Mouse (Mus musculus): ENCODE results near the gene Il4ra. TPM values are rescaled to one million over a fixed set of nuclear protein-coding genes. Genes with fewer than 3 reads are reported as not detected.

Il4ra gene
- total and polyA plus RNA-seq, 3 experiments: 18.2 to 27.4 (median 26.4) TPM

GRCm38 (mm10) chr7:125599373-125599973, 47.6 kb downstream of the Il4ra start:
- peak overlapping the region; percentile 96 for H3K27ac ChIP-seq (ENCODE audit: insufficient read depth, low read depth)
- dilution Hi-C loops (cut with MboI; ENCODE audit: extremely low pct_ligation_motif_present, extremely low pct_unique_long_range_greater_than_20kb, low sequenced_read_pairs): no loop called here
- H3K4me3 ChIP-seq (replicated peaks in 1 of 3; ENCODE audit: low read depth in 2 of 3, low read length in 2 of 3, poor library complexity in 1 of 3): peak overlapping the region in 2 of 3 experiments; percentile 10 to 49

DNA sequence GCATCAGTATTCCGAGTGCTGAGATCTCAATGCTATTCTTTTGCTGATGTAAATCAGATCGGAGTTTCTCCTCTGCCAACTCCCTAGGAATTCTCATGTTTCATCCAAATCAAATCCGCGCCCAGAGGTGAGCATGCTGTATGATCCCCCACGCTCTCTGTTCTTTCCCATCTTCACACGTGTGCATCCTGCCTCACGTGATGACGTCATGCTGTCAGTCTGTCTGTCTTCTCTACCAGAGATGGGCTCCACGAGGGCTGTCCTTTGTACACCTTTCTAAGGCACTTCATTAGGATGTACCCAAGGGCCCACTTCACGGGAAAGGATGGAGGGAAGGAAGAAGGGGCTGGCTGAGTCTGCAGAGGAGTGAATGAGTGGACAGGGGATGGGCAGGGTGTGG, 48.2 kb downstream of the Il4ra start:
- peaks cover 18% of the 10 kb centered on the region for H3K79me2 ChIP-seq (replicated peaks; ENCODE audit: control insufficient read depth, extremely low read depth, insufficient read depth, poor library complexity, severe bottlenecking)
- dilution Hi-C loops (cut with MboI; ENCODE audit: extremely low pct_ligation_motif_present, extremely low pct_unique_long_range_greater_than_20kb, low sequenced_read_pairs): no loop called here
- TF ChIP-seq ZMIZ1 (IDR thresholded peaks at IDR 0.05; ENCODE audit: low read depth, low read length) (no peak), RCOR1 (conservative IDR thresholded peaks at IDR 0.05; ENCODE audit: low read depth, low read length) (no peak), ZC3H11A (IDR thresholded peaks at IDR 0.05; ENCODE audit: low read depth, low read length) (no peak), ETS1 (conservative IDR thresholded peaks at IDR 0.05; ENCODE audit: low read depth, low read length) (0 out of 2 replicates have a peak, but pooled peaks have one; percentile 38), KAT2A (IDR thresholded peaks at IDR 0.05; ENCODE audit: insufficient replicate concordance, low read length) (no peak), MAFK (IDR thresholded peaks at IDR 0.05; ENCODE audit: insufficient replicate concordance, low read length) (no peak), USF1 (IDR thresholded peaks at IDR 0.05; ENCODE audit: low read depth, low read length) (no peak), JUND (conservative IDR thresholded peaks at IDR 0.05; ENCODE audit: low read depth, low read length) (peak; percentile 58; the same call in 1 of the 2 replicates), NRF1 (IDR thresholded peaks at IDR 0.05; ENCODE audit: low read depth, low read length) (no peak), IRF4 (IDR thresholded peaks at IDR 0.05; ENCODE audit: low read depth, low read length) (no peak), CHD1 (IDR thresholded peaks at IDR 0.05; ENCODE audit: low read depth, low read length) (no peak), UBTF (IDR thresholded peaks at IDR 0.05; ENCODE audit: low read depth, low read length) (no peak), POLR2AphosphoS2 (IDR thresholded peaks at IDR 0.05; ENCODE audit: low read depth, low read length) (no peak), CTCF (conservative IDR thresholded peaks at IDR 0.05 in 1 of 2, IDR thresholded peaks at IDR 0.05 in 1 of 2; ENCODE audit: low read depth in 2 of 2, low read length in 2 of 2) (no peak), USF2 (conservative IDR thresholded peaks at IDR 0.05; ENCODE audit: low read depth, low read length) (no peak), JUN (IDR thresholded peaks at IDR 0.05; ENCODE audit: insufficient read depth, low read depth, low read length) (peak; percentile 59), BHLHE40 (IDR thresholded peaks at IDR 0.05; ENCODE audit: low read depth, low read length) (peak; percentile 98), ELF1 (IDR thresholded peaks at IDR 0.05; ENCODE audit: low read depth, low read length) (no peak), EP300 (IDR thresholded peaks at IDR 0.05; ENCODE audit: low read length) (no peak), TCF12 (IDR thresholded peaks at IDR 0.05; ENCODE audit: low read depth, low read length) (no peak), MXI1 (IDR thresholded peaks at IDR 0.05; ENCODE audit: low read depth, low read length) (peak; percentile 50; the same call in 1 of the 2 replicates), CHD2 (IDR thresholded peaks at IDR 0.05; ENCODE audit: low read length) (no peak), TBP (conservative IDR thresholded peaks at IDR 0.05; ENCODE audit: low read depth, low read length) (no peak), MAX (IDR thresholded peaks at IDR 0.05; ENCODE audit: low read length) (peak; percentile 71), MYC (IDR thresholded peaks at IDR 0.05; ENCODE audit: low read depth, low read length) (no peak; the same call in none of the 2 replicates)
- DNase-seq (ENCODE audit: extremely low read depth): peak; percentile 60
- H3K4me3 ChIP-seq (replicated peaks in 1 of 3; ENCODE audit: low read depth in 2 of 3, low read length in 2 of 3, poor library complexity in 1 of 3): peak overlapping the region; percentile 20 to 49 (median 29)
- H3K4me1 ChIP-seq (ENCODE audit: control insufficient read depth in 1 of 2, insufficient read depth in 2 of 2): peaks cover 28 to 74% of the 10 kb centered on the region in 2 experiments
- H3K27ac ChIP-seq (ENCODE audit: insufficient read depth, low read depth): peak overlapping the region; percentile 96
- peak overlapping the region; percentile 48 for H3K4me2 ChIP-seq (ENCODE audit: insufficient read depth, low read depth, poor library complexity, severe bottlenecking)
- H3K9me3 ChIP-seq (replicated peaks; ENCODE audit: low read length): no peaks in the 10 kb centered on the region
- peaks cover 5 to 8% of the 10 kb centered on the region in 2 experiments for H3K36me3 ChIP-seq (replicated peaks in 1 of 2; ENCODE audit: control insufficient read depth in 1 of 2, insufficient read depth in 1 of 2, low read length in 1 of 2)
- peak overlapping the region; percentile 47 for H3K9ac ChIP-seq (ENCODE audit: insufficient read depth, low read depth)
- no peaks in the 10 kb centered on the region for H3K27me3 ChIP-seq (replicated peaks)
- in situ Hi-C loops (cut with MboI; ENCODE audit: low pct_ligation_motif_present, low pct_unique_long_range_greater_than_20kb, low sequenced_read_pairs): no loop called here

More at GRCm38 (mm10) chr7:125599373-125599973, 47.6 kb downstream of the Il4ra start:
- DNase-seq (ENCODE audit: extremely low read depth): no peak
- Histone ChIP-seq H3K4me2 (ENCODE audit: insufficient read depth, low read depth, poor library complexity, severe bottlenecking) (peak overlapping the region; percentile 48; the same call in 1 of the 2 replicates), H3K79me2 (replicated peaks; ENCODE audit: control insufficient read depth, extremely low read depth, insufficient read depth, poor library complexity, severe bottlenecking) (peaks cover 12% of the 10 kb centered on the region), H3K4me1 (ENCODE audit: control insufficient read depth in 1 of 2, insufficient read depth in 2 of 2) (peaks cover 28 to 77% of the 10 kb centered on the region in 2 experiments), H3K27me3 (replicated peaks) (no peaks in the 10 kb centered on the region), H3K36me3 (replicated peaks in 1 of 2; ENCODE audit: control insufficient read depth in 1 of 2, insufficient read depth in 1 of 2, low read length in 1 of 2) (peaks cover 0 to 2% of the 10 kb centered on the region in 2 experiments), H3K9ac (ENCODE audit: insufficient read depth, low read depth) (peak overlapping the region; percentile 5; the same call in 1 of the 2 replicates), H3K9me3 (replicated peaks; ENCODE audit: low read length) (no peaks in the 10 kb centered on the region)
- in situ Hi-C loops (cut with MboI; ENCODE audit: low pct_ligation_motif_present, low pct_unique_long_range_greater_than_20kb, low sequenced_read_pairs): no loop called here
- TF ChIP-seq TCF12 (IDR thresholded peaks at IDR 0.05; ENCODE audit: low read depth, low read length) (no peak), EP300 (IDR thresholded peaks at IDR 0.05; ENCODE audit: low read length) (peak; percentile 44; the same call in 1 of the 2 replicates), USF2 (conservative IDR thresholded peaks at IDR 0.05; ENCODE audit: low read depth, low read length) (0 out of 2 replicates have a peak, but pooled peaks have one; percentile 6), MEF2A (IDR thresholded peaks at IDR 0.05; ENCODE audit: borderline replicate concordance, low read depth, low read length) (peak; percentile 70; the same call in 1 of the 2 replicates), ZNF384 (IDR thresholded peaks at IDR 0.05; ENCODE audit: low read depth, low read length) (peak; percentile 93), POLR2A (IDR thresholded peaks at IDR 0.05; ENCODE audit: low read depth, low read length) (no peak), NELFE (IDR thresholded peaks at IDR 0.05; ENCODE audit: low read depth, low read length) (no peak), ETS1 (conservative IDR thresholded peaks at IDR 0.05; ENCODE audit: low read depth, low read length) (peak; percentile 39; the same call in 1 of the 2 replicates), PAX5 (IDR thresholded peaks at IDR 0.05; ENCODE audit: low read length) (no peak), IRF4 (IDR thresholded peaks at IDR 0.05; ENCODE audit: low read depth, low read length) (peak; percentile 47; the same call in 1 of the 2 replicates)
